Mouse (Mus musculus): Measurements from ENCODE around the gene Otulin. TPM values are rescaled to one million over a fixed set of nuclear protein-coding genes. Genes with fewer than 3 reads are reported as not detected.

The Otulin gene
- total and polyA plus RNA-seq, 2 experiments from 2014 or later: 15.9 to 25.4 TPM

DNA sequence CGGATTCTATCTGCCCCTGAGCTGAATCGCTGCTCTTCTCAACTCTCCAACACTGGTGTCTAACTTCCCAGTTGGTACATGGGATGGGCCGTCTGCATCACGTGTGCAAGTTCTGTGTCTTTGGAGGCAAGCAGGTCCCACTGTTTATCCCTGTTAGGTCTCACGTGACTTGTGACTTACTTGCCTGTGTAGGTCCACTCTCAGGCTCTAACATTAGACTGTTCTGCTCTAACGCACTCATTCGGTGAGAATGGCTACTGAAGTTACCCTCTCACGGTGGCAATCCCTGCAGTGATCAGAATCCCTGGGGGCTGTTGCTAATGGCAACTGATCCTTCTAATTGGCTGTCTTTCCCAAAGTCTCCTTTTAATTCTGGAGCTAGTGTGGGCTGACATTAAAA is 41.8 kb upstream of the Otulin start:
- WGBS: 47% methylated on average over 8 of the region's 8 CpGs
- ATAC-seq: no peak
- H3K27ac ChIP-seq: no peak overlapping the region

DNA sequence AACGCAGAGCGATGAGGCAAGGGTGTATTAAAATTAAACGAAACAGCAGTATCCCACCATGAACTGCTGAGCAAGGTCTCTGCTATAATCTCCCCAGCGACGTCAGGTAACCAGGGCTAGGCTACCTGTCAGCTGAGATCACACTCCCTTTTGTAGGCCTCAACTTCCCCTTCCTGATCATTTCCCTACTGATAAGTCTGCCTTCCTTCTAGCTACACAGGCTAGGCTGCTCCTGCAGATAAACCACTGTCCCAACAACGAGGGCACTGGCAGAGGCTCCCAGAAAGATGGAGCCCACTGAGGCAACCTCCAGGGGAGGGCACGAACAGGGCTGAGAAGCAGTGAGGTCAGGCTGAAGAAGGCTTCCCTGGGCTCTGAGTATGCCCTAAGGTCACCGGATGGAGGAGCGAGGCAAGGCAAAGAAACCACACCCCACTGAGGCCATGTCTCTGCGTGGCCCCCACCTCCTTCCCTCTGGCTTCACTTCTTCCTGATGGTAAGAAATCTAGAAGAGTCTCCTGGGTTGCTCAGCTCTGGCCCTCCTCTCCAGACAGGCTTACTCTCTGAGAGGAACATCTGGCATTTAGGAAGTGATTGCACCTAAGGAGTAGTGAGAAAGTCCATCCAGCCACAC is 41.2 kb upstream of the Otulin start:
- WGBS: 89% methylated on average over 10 of the region's 10 CpGs
- ATAC-seq (no peak), DNase-seq (ENCODE audit: low spot score) (no peak)
- Histone ChIP-seq H3K4me1 (ENCODE audit: insufficient read depth, low read length) (peaks cover 14% of the 10 kb centered on the region; the same call in 1 of the 2 replicates), H3K4me3 (ENCODE audit: low read length) (no peak overlapping the region), H3K27ac (no peak overlapping the region), H3K9me3 (ENCODE audit: low read length) (no peaks in the 10 kb centered on the region), H3K4me2 (ENCODE audit: low read depth, low read length) (no peak overlapping the region), H3K9ac (replicated peaks; ENCODE audit: low read length) (no peak overlapping the region), H3K27me3 (ENCODE audit: insufficient read depth, low read length) (no peaks in the 10 kb centered on the region), H3K36me3 (ENCODE audit: insufficient read depth, low read length) (no peaks in the 10 kb centered on the region)
- TF ChIP-seq CTCF (IDR thresholded peaks at IDR 0.05; ENCODE audit: low read depth): no peak

More for the DNA sequence above, 41.8 kb upstream of the Otulin start:
- Histone ChIP-seq H3K36me3 (ENCODE audit: insufficient read depth, low read length) (no peaks in the 10 kb centered on the region), H3K4me1 (ENCODE audit: insufficient read depth, low read length) (peaks cover 15% of the 10 kb centered on the region; the same call in 1 of the 2 replicates), H3K9ac (replicated peaks; ENCODE audit: low read length) (no peak overlapping the region), H3K4me3 (ENCODE audit: low read length) (no peak overlapping the region), H3K27me3 (ENCODE audit: insufficient read depth, low read length) (no peaks in the 10 kb centered on the region), H3K4me2 (ENCODE audit: low read depth, low read length) (no peak overlapping the region), H3K9me3 (ENCODE audit: low read length) (no peaks in the 10 kb centered on the region)
- no peak for DNase-seq (ENCODE audit: low spot score)
- TF ChIP-seq CTCF (IDR thresholded peaks at IDR 0.05; ENCODE audit: low read depth): no peak

DNA sequence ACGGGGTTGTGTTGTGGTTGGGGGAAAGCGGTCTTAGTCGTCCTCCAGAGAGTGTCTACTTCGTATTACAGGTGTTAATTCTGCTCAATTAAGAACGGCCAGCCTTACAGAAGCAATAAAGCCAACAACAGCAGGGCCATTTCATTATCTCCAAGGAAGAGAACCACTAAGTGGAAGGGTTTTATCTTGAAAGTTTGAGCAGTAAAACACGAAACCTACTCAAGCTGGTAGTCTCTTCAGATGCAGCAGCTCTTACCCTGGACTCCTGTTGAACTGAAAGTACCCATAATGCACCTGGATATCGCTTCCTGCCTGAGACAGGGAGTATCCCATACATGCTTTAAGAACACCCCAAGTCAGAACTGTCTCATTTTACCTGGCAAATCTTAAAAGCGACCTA is 40.2 kb upstream of the Otulin start:
- H3K9me3 ChIP-seq (ENCODE audit: low read length): no peaks in the 10 kb centered on the region
- H3K27me3 ChIP-seq (ENCODE audit: insufficient read depth, low read length): no peaks in the 10 kb centered on the region
- DNase-seq (ENCODE audit: low spot score) (no peak), ATAC-seq (no peak)
- no peak overlapping the region for H3K4me2 ChIP-seq (ENCODE audit: low read depth, low read length)
- H3K4me3 ChIP-seq (ENCODE audit: low read length): no peak overlapping the region
- H3K4me1 ChIP-seq (ENCODE audit: insufficient read depth, low read length): peaks cover 10% of the 10 kb centered on the region; the same call in 1 of the 2 replicates
- no peaks in the 10 kb centered on the region for H3K36me3 ChIP-seq (ENCODE audit: insufficient read depth, low read length)
- no peak for TF ChIP-seq CTCF (IDR thresholded peaks at IDR 0.05; ENCODE audit: low read depth)
- H3K27ac ChIP-seq: no peak overlapping the region
- 78% methylated on average over 8 of the region's 8 CpGs for WGBS
- H3K9ac ChIP-seq (replicated peaks; ENCODE audit: low read length): no peak overlapping the region

DNA sequence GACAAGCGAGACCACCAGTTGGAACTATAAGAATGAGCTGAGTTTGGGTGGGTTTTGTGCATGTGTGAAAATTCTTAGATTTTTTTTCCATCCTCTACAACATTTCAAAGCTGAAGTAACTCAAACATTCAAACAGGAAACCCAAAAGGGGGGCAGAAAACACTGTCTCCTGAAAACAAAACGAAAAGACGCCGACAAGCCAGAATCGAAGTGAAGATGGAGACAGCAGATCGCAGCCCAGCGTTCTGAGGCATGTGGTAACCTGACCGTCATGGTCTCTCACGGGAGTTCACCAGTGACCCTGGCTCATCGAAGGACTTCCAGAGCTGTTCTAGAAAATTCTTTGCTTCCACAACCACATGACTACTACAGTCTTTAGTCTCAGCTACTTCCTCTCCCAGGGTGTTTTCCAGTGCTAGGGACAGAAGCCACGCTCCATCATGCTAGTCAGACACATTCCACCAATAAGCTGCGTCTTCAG is 39.5 kb upstream of the Otulin start:
- no peaks in the 10 kb centered on the region for H3K36me3 ChIP-seq (ENCODE audit: insufficient read depth, low read length)
- H3K9ac ChIP-seq (replicated peaks; ENCODE audit: low read length): no peak overlapping the region
- 85% methylated on average over 12 of the region's 12 CpGs for WGBS
- no peak overlapping the region for H3K4me3 ChIP-seq (ENCODE audit: low read length)
- H3K27ac ChIP-seq: no peak overlapping the region
- no peak for DNase-seq (ENCODE audit: low spot score)
- ATAC-seq: no peak
- H3K4me1 ChIP-seq (ENCODE audit: insufficient read depth, low read length): peaks cover 10% of the 10 kb centered on the region; the same call in 1 of the 2 replicates
- TF ChIP-seq CTCF (IDR thresholded peaks at IDR 0.05; ENCODE audit: low read depth): no peak
- H3K4me2 ChIP-seq (ENCODE audit: low read depth, low read length): no peak overlapping the region
- no peaks in the 10 kb centered on the region for H3K9me3 ChIP-seq (ENCODE audit: low read length)
- no peaks in the 10 kb centered on the region for H3K27me3 ChIP-seq (ENCODE audit: insufficient read depth, low read length)

DNA sequence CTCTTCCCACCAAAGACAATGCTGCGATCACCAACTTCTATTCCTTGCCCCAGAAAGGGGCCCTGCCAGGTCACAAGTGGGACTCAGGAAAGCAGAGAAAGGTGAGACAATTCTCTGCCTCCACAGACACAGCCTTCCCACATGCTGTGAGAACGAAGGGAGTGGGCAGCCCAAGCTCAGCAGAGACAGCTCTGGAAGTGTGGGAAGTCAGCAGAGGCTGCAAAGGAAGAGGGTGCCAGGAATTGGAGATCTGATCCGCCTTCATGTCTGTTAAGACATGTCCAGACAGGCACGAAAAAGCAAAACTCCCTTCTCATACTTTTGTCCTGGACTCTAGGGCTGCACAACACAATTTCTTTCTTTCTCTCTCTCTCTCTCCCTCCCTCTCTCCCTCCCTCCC is 38.8 kb upstream of the Otulin start:
- H3K27me3 ChIP-seq (ENCODE audit: insufficient read depth, low read length): no peaks in the 10 kb centered on the region
- no peaks in the 10 kb centered on the region for H3K9me3 ChIP-seq (ENCODE audit: low read length)
- no peaks in the 10 kb centered on the region for H3K36me3 ChIP-seq (ENCODE audit: insufficient read depth, low read length)
- TF ChIP-seq CTCF (IDR thresholded peaks at IDR 0.05; ENCODE audit: low read depth): no peak
- DNase-seq (ENCODE audit: low spot score): no peak
- H3K4me2 ChIP-seq (ENCODE audit: low read depth, low read length): no peak overlapping the region
- no peak for ATAC-seq
- 68% methylated on average over 4 of the region's 4 CpGs for WGBS
- no peak overlapping the region for H3K9ac ChIP-seq (replicated peaks; ENCODE audit: low read length)
- peaks cover 10% of the 10 kb centered on the region; the same call in 1 of the 2 replicates for H3K4me1 ChIP-seq (ENCODE audit: insufficient read depth, low read length)
- H3K27ac ChIP-seq: no peak overlapping the region
- H3K4me3 ChIP-seq (ENCODE audit: low read length): no peak overlapping the region

DNA sequence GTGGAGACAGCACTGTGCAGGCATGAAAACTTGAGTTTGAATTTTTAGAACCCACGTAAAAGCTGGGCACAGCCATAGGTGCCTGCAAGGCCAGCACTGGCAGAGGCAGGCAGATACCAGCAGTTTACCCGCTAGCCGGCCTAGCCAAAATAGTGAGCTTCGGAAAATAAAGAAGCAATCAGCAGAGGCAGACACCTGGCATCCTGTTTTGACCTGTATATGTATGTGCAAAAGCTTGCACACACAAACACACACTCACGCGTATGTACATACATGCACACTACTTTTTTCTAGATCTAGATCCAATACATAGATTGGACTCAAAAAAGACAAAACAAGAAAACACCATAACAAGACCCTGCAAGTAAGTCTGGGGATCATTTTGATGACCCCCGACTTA is 38.1 kb upstream of the Otulin start:
- Histone ChIP-seq H3K4me1 (ENCODE audit: insufficient read depth, low read length) (peaks cover 10% of the 10 kb centered on the region; the same call in 1 of the 2 replicates), H3K27me3 (ENCODE audit: insufficient read depth, low read length) (no peaks in the 10 kb centered on the region), H3K9ac (replicated peaks; ENCODE audit: low read length) (no peak overlapping the region), H3K9me3 (ENCODE audit: low read length) (no peaks in the 10 kb centered on the region), H3K27ac (no peak overlapping the region), H3K4me2 (ENCODE audit: low read depth, low read length) (no peak overlapping the region), H3K36me3 (ENCODE audit: insufficient read depth, low read length) (no peaks in the 10 kb centered on the region), H3K4me3 (ENCODE audit: low read length) (no peak overlapping the region)
- no peak for ATAC-seq
- TF ChIP-seq CTCF (IDR thresholded peaks at IDR 0.05; ENCODE audit: low read depth): no peak
- 92% methylated on average over 7 of the region's 7 CpGs for WGBS
- DNase-seq (ENCODE audit: low spot score): no peak

DNA sequence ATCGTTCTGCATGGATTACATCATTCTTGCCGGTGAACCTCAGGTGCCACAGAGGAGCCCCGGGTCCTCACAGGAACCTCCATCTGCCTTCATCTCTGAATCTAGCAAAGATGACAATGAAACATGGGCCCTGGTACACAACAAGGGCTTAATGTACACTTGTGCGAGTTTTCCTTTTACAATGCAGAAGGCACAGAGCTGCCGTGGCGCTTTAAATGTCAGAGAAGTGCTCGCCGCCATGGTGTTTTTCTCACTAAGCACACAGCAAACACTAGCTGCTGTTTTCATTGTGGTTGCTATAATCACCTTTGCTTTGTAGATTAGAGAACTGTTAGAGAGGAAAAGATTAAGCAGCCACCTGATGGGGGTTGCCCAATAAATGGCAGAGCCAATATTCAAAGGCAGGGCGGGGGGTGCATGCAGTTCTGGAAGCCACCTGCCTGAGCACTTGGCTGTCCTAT is 37.5 kb upstream of the Otulin start:
- no peak overlapping the region for H3K4me2 ChIP-seq (ENCODE audit: low read depth, low read length)
- ATAC-seq (no peak), DNase-seq (ENCODE audit: low spot score) (no peak)
- peaks cover 9% of the 10 kb centered on the region; the same call in 1 of the 2 replicates for H3K4me1 ChIP-seq (ENCODE audit: insufficient read depth, low read length)
- no peaks in the 10 kb centered on the region for H3K9me3 ChIP-seq (ENCODE audit: low read length)
- no peak overlapping the region for H3K4me3 ChIP-seq (ENCODE audit: low read length)
- 84% methylated on average over 9 of the region's 9 CpGs for WGBS
- no peak for TF ChIP-seq CTCF (IDR thresholded peaks at IDR 0.05; ENCODE audit: low read depth)
- H3K27ac ChIP-seq: no peak overlapping the region
- no peaks in the 10 kb centered on the region for H3K27me3 ChIP-seq (ENCODE audit: insufficient read depth, low read length)
- H3K9ac ChIP-seq (replicated peaks; ENCODE audit: low read length): no peak overlapping the region
- H3K36me3 ChIP-seq (ENCODE audit: insufficient read depth, low read length): no peaks in the 10 kb centered on the region
